Mouse (Mus musculus) megakaryocyte-erythroid progenitor cell, adult 5-6 weeks (primary cell): ENCODE results near the gene Gm10799. TPM values are rescaled to one million over a fixed set of nuclear protein-coding genes. Genes with fewer than 3 reads are reported as not detected.
A peak's percentile ranks its signal among the peaks of the same experiment; 100 is the strongest.
"Not testable (repeated sequence)": the region's sequence is repeated elsewhere in the genome, so short reads cannot be mapped to it uniquely, and the experiment has no call there.

Experiments
- ATAC-seq: replicated peaks from 2 replicates; pipeline ENCODE4 v1.8.0; 2016; ENCODE audit warnings: mild to moderate bottlenecking, inconsistent platforms; ENCODE audit not compliant: severe bottlenecking, poor library complexity, low FRiP score, low TSS enrichment
- total RNA-seq, 2 experiments: library from RNA; stranded (forward) in 1 of 2; stranded (reverse) in 1 of 2; fragments of 200-1000, 215-1000 nt in 1 of 2; fragments of >200 nt in 1 of 2; fragmentation: Nextera tagmentation in 1 of 2; gene quantifications; 2 replicates each; pipeline ENCODE4 v1.2.3; 2014 to 2017

Gene Gm10799
- total RNA-seq (2014; fragmentation: Nextera tagmentation), result not detected in 2 replicates
- not detected in 2 replicates for total RNA-seq (2017)

DNA sequence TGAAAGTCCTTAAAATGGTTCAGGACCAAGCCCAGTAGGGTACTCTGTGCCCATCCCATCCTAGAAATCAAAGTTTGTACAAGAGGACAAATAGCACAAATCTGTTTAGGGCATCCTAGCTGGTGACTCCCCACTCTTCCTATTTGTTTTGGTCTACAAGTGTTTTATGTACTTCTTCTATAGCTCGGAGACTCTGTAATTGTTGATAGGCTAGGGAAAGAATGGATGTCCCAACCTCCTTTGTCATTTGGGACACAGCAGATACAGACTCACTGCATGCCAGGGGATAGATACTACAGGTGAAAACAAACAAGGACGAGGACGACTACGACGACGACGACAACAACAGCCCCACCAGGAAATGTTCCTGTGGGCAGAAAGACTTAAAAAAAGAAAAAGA, at the start of gene Gm10799:
Gene Gm10799 (minus strand): TSS at position 101 of the 400 bp plus-strand sequence.
- ATAC-seq, result not testable (repeated sequence)

DNA sequence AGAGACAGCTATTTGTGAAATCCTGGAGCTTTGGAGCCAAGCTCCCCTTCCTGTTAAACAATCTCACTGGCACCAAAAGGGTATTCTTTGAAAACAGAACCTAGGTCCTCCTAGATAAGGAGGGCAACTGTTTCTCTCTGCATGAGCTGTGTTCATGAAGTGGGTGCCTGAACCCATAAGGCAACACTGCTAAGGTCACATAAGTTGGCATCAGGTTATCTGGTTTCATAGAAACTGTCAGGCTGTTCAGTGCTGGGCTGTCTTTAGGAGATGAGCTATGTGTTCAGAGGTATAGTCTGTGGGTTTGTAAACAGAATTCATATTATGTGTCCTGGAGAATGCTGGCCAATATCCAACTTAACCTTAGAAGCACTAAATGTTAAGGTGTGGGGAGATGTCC, 48.8 kb upstream of the Gm10799 start:
- peak; percentile 87 for ATAC-seq

DNA sequence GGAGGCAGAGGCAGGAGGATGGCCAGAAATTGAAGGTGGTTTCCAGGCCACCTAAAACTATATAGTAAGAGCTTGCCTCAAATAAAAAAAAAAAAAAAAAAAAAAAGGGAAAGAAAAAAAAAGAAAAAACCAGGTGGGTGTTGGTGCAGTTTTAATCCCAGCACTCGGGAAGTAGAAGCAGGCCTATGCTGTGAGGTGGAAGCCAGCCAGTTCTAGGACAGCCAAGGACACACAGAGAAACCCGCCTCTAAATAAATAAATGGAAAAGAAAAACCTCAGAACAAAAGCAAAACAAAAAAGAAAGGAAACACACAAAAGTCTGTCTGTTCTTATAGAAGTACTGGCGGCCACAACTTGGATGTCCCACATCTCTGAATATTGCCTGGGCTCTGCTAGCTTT, 46.5 kb upstream of the Gm10799 start:
- no peak for ATAC-seq

DNA sequence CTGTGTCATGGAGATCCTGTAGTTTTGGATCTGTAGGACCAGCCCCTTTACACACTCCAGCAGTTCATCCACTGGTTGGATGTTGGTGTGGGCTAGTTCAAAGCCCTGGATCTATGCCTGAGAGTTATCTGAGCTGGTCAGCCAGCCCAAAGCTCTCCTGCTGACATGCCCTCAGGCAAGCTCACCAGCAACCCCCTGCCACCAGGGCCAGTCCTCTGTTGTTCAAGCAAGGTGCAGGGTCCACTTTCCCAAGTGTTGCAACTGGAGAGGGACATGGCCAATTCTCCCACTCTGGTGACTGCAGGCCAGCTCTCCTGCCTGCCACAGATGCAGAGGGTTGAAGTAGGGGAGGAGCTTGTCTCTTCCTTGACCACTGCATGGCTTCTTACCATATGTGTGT, 45.2 kb upstream of the Gm10799 start:
- ATAC-seq, result not testable (repeated sequence)

DNA sequence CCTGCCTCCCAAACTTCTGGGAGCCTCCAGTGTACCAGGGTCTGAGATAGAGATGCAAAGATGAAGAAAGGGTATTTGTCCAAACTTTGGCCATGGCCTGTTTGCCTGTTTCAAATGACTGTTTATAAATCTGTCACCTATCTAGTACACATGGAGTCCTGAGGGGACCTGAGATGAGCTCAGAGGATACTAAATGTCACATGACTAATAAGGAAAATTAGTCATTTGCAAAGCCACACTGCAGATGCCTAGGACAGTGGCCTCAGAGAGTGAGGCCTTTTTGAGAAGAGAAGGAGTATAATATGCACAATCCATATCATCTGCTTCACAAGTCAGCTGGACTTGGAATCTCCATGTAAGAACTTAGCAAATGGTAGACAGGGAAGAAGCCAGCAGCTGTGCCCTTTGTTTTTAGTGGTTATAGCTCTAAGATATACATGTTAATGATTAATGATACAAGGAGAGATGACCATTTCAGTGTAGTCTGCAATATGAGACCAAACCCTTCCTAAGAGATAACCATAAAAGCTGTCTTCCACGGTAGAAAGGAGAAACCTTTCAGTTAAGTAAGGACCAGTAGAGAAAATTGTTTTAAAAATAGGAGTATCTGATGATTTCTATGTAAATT, 42.9 kb upstream of the Gm10799 start:
- ATAC-seq, result not testable (repeated sequence)

DNA sequence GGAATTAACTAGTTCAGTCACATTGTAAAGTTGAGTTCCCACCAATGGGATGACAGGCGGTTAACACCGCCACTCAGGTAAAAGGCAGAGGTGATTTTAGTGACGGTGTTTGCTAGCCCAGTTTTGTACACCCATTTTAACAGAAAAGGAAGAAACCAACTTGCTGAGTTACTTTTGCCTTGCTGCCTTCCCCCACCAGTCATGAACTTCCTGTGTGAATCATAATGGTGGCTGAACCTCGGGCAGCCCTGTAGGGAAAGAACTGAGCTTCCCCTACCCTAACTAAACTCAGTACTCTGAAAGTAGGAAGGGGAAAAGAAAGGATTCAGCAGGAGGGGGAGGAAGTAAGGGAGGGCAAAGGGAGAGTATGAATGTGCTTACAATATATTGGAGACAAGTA, 41.7 kb upstream of the Gm10799 start:
- no peak for ATAC-seq

DNA sequence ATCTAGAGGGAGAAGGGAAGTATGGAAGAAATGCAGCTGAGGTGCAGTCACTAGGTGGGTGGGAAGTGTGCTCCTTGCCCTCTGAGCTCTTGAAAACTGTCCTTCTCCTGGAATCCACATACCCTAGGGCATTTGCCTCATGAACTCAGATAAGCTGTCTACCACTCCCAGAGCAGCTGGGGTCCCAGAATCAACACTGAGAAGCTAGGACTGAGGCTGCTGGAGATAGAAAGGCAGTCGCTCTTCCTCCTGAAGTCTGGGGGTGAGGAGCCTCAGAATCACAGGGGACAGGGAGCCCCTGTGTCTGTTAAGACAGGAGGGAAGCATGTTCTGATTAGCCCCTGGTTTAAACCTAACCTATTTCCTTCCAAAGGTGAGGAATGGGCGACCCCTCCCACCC, 41.2 kb upstream of the Gm10799 start:
- ATAC-seq, result no peak

DNA sequence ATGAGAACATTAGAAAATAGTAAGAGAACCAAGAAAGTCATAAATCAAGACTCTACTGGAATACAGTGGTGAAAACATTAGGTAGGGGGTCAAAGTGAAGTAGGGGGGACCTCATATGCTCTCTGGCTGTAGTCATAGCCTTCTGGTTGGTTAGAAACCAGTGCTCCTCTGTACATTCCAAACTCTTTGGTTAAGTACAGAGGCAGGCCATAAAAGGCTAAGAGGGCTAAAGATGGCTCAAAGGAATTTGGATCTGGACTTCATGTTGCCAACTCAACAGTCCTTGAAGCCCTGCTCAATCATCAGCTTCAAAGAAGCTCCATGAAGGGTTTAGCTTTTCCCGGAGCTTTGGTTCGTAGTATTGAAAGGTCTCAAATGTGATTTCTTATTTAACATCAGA, 40.7 kb upstream of the Gm10799 start:
- ATAC-seq, result not testable (repeated sequence)

DNA sequence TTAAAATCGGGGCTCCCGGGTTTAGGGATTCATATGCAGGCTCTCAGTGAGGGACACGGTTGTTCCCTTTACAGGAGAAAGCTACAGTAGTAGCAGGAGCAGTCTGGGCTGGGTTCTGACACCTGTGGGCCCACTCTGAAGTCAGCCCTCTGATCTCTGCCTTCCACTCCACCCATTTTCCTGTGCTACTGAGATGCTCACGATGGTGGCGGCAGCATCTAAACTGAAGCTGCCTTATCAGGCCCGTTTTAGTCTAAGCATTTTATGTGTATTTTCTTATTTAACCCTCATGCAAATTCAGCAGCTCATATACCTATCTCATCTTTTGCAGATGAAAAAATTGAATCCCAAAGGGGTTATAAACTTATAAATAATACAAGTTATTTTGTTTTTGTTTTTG, 36.5 kb upstream of the Gm10799 start:
- ATAC-seq, result no peak

DNA sequence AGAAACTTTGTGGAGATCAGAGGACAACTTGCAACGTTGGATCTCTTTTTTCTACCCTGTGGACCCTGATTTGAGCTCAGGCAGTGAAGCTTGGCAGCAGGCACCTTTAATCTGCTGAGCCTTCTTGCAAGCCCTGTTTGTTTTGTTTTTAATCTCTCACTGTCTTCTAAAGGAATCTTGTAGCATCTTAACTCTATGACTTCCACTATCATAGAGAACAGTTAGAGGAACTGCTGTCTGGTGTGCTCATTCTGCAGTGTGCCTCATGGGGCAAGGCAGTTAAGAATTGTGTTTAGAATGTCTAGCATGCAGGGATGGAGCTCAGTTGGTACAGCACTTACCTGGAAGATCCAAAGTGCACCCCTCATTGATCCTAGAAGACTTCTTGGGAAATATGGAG, 31.6 kb upstream of the Gm10799 start:
- 0 out of 2 replicates have a peak, but pooled peaks have one; percentile 5 for ATAC-seq

DNA sequence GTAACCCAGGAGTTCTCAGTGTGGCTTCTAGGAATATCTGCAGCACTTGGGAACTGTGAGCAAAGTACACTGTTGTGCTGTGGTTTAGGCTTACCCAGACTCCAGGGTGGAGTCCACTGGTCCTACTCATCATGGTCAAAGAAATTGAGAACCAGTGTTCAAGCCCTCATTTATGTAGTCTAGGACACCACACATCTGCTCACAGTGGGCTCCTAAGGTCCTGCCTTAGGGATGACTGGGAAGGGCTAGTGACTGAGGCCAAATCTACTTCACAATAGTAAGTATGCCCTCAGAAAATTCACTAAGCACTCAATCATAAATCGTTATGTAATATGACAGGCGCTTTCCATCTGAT, 30.9 kb upstream of the Gm10799 start:
- no peak for ATAC-seq

DNA sequence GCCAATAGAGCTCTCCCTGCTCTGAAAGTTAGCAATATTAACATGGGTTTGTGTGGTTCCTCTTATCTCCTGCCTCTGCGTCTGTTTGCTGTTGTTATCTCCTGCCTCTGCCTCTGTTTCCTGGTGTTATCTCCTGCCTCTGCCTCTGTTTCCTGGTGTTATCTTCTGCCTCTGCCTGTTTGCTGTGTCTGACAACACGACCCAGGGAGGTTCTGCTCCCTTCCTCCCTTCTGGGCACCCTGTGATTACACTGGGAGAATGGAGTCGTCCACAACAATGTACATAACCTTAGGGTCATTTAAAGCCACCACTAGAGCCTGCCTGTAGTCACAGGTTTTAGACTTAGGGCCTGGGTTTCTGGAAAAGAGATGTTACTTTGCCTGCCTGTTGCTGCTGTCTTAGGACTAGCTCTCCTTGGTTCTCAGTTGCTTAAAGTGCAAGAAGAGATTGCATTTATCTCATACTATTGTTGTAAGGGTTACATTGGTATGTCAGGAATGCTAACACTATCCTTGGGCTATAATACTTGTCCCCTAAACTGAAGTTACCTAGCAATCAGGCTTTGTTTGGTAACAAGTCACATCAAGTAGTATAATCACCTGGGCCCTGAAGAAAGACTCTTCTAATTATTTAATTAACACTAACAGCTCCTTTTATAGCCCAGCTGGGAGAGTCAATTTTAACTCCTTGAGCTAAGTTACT, 30.3 kb upstream of the Gm10799 start:
- ATAC-seq, result peak; percentile 90

DNA sequence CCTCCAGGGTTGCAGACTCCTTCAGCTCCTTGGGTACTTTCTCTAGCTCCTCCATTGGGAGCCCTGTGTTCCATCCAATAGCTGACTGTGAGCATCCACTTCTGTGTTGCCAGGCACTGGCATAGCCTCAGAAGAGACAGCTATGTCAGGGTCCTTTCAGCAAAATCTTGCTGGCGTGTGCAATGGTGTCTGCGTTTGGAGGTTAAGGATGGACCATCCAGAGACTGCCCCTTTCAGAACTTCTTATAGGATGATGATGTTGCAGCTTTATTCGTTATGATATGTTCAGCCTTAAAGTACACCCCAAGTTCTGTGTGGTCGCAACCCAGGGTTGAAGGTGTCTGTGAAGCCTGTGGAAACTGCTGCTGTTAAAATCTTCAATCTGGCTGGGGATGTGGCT, 29.0 kb upstream of the Gm10799 start:
- not testable (repeated sequence) for ATAC-seq

DNA sequence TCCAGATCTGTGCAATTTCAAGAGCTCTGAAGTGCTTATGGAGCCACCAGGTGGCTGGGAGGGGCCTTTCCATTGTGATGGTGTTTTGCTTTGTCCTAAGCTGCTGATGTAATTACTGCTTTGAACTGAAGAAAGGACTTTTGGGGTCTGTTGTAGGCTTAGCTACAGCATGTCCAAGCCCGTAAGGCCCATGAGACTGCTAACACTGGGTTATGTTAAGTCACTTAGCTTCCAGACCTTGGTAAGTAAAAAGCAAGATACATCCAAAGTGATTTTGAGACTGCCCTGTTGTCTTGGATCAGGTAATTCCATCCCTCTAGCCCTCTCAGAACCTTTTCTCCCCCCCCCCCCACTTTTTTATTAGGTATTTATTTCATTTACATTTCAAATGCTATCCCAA, 28.4 kb upstream of the Gm10799 start:
- ATAC-seq, result not testable (repeated sequence)

DNA sequence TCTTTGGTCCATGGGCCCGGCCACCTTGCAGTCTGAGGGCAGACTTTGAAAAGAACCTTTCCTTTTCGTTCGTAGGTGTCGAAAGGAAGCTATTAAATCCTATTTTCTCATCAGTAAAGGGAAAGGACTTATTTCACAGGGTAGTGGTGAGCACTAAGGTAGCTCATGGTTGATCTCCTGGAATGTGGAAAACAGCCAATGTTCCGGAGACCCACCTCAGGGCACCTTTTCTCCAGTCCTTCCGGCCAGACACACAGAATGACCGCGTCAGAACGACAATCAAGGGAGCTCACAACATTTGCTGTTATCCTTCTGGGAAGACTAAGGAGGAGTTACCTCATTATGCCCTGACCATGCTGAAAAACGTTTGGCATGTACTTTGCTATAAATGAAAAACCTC, 27.9 kb upstream of the Gm10799 start:
- ATAC-seq, result no peak

DNA sequence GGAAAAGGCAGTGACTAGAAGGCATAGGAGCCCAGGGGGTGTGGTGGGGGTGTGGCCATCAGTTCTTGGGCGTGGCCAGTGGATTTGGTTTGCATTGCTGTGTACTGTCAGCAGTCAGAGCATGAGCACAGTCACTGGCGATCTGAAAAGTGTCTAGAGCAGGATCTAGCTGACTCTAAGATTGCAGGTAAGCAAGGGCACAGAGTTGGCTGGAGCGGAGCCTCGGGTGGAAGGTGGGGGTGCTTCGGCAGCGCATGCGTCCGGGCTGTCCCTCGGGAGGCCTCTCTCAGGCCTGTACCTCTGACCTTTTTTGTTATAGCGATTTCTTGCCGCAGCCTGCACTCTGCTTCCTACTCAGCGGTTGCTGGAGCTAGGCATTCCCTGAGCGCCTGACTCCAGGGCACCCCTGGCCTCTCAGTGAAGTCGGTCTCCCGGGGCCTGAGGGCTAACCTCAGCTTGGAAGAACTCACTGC, 27.4 kb upstream of the Gm10799 start, which contains the start of gene Cd59a:
Gene Cd59a (plus strand): TSS at position 61 of the 473 bp plus-strand sequence.
- peak; percentile 82 for ATAC-seq

DNA sequence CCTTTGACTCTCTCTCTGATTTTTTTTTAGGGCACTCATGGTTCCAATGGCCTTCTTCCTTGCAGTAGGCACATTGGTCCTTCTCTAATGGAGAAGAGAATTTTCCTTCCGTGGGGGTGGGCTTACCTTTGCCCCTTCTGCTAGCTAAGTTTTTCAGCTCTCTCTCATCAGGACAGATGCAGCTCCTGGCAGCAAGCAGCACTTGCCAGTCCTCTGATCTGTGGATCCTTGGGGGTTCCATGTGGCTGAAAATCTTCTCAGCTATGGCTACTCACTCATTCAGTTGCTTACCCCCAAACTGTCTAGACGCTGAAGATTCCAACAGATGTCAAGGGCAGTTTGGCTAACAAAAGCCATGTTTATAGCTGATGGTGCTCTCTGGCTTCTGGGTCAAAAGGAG, 25.0 kb upstream of the Gm10799 start:
- ATAC-seq, result no peak

DNA sequence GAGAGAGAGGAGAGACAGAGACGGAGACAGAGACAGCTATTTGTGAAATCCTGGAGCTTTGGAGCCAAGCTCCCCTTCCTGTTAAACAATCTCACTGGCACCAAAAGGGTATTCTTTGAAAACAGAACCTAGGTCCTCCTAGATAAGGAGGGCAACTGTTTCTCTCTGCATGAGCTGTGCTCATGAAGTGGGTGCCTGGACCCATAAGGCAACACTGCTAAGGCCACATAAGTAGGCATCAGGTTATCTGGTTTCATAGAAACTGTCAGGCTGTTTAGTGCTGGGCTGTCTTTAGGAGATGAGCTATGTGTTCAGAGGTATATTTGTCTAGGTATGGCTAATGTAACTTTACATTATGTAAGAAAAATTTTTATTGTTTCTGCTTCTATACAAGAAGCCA, 19.2 kb upstream of the Gm10799 start:
- ATAC-seq, result peak; percentile 98

DNA sequence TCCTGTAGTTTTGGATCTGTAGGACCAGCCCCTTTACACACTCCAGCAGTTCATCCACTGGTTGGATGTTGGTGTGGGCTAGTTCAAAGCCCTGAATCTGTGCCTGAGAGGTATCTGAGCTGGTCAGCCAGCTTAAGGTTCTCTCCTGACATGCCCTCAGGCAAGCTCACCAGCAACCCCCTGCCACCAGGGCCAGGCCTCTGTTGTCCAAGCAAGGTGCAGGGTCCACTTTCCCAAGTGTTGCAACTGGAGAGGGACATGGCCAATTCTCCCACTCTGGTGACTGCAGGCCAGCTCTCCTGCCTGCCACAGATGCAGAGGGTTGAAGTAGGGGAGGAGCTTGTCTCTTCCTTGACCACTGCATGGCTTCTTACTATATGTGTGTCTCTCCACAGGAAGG, 15.7 kb upstream of the Gm10799 start:
- ATAC-seq, result not testable (repeated sequence)

DNA sequence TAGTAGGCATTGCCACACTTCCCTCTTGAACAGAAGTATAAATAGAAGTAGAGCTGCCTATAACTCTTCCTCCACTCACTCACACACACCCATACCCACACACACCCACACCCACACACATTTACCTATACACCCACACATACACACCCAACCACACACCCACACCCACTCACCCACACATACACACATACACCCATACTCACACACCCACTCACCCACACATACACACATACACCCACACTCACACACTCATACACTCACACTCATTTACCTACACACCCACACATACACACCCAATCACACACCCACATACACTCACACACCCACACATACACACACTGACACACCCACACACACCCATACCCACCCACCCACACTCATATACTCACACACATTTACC, 14.1 kb upstream of the Gm10799 start:
- ATAC-seq, result no peak

DNA sequence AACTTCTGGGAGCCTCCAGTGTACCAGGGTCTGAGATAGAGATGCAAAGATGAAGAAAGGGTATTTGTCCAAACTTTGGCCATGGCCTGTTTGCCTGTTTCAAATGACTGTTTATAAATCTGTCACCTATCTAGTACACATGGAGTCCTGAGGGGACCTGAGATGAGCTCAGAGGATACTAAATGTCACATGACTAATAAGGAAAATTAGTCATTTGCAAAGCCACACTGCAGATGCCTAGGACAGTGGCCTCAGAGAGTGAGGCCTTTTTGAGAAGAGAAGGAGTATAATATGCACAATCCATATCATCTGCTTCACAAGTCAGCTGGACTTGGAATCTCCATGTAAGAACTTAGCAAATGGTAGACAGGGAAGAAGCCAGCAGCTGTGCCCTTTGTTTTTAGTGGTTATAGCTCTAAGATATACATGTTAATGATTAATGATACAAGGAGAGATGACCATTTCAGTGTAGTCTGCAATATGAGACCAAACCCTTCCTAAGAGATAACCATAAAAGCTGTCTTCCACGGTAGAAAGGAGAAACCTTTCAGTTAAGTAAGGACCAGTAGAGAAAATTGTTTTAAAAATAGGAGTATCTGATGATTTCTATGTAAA, 13.2 kb upstream of the Gm10799 start:
- ATAC-seq, result not testable (repeated sequence)
